8 mouse cellular contexts compared by ENCODE assay signal in genomic region chr11:97801409-97802193, GRCm38 (mm10). TPM values are rescaled to one million over a fixed set of nuclear protein-coding genes. Genes with fewer than 3 reads are reported as not detected.
DNase-seq lines count a peak whose midpoint lies in the region; ATAC-seq and TF ChIP-seq lines count a peak whose summit lies in the region.

No protein-coding gene starts in this region.

- TF ChIP-seq CTCF in spleen, adult 2 months (IDR thresholded peaks at IDR 0.05; ENCODE audit: extremely low read depth, insufficient read depth, insufficient read length, insufficient replicate concordance): no peak

- peak overlapping the region; percentile 71; the same call in 1 of the 2 replicates for H3K4me3 ChIP-seq in spleen, adult 2 months (ENCODE audit: extremely low read depth, insufficient read depth, insufficient read length)
- H3K4me3 ChIP-seq in heart, embryonic 12.5 days: peak overlapping the region; percentile 71

- TF ChIP-seq POLR2A in spleen, adult 2 months (IDR thresholded peaks at IDR 0.05; ENCODE audit: low read depth, low read length): no peak

- no peaks in the 10 kb centered on the region for H3K9me3 ChIP-seq in heart, embryonic 12.5 days (replicated peaks)

- 74% methylated on average over 8 of the region's 8 CpGs for WGBS in spleen, adult 2 months
- 25% methylated on average over 8 of the region's 8 CpGs for WGBS in heart, embryonic 12.5 days

- peak overlapping the region; percentile 87 for H3K9ac ChIP-seq in heart, embryonic 12.5 days

- H3K4me1 ChIP-seq in spleen, adult 2 months (ENCODE audit: control insufficient read depth, insufficient read depth, insufficient read length): peaks cover 21% of the 10 kb centered on the region; the same call in 1 of the 2 replicates
- peaks cover 52% of the 10 kb centered on the region for H3K4me1 ChIP-seq in heart, embryonic 12.5 days (replicated peaks)

- H3K4me2 ChIP-seq in heart, embryonic 12.5 days: peak overlapping the region; percentile 78

- DNase-seq in spleen, adult 2 months (ENCODE audit: low read depth in 1 of 2, low spot score in 2 of 2): no peak
- DNase-seq in spleen, postnatal 36 days (ENCODE audit: low spot score in 2 of 2): no peak
- peak; percentile 66 for DNase-seq in cerebellum, adult 8-10 months
- peak; percentile 80 for DNase-seq in kidney, postnatal 14 days
- peak; percentile 52 to 65 for DNase-seq in lung, postnatal 4 days
- no peak for DNase-seq in ovary, postnatal 14 days (ENCODE audit: low spot score)
- DNase-seq in thymus, postnatal 0 days (ENCODE audit: low spot score): no peak

- no peaks in the 10 kb centered on the region for H3K27me3 ChIP-seq in spleen, adult 2 months (ENCODE audit: control insufficient read depth, insufficient read depth, low read length)
- no peaks in the 10 kb centered on the region for H3K27me3 ChIP-seq in heart, embryonic 12.5 days (replicated peaks)

- no peaks in the 10 kb centered on the region for H3K36me3 ChIP-seq in spleen, adult 2 months (ENCODE audit: control insufficient read depth, insufficient read depth, low read length)
- H3K36me3 ChIP-seq in heart, embryonic 12.5 days: 0 out of 2 replicates have a peak, but pooled peaks cover 2% of the 10 kb centered on the region

- no peak for ATAC-seq in heart, embryonic 12.5 days (ENCODE audit: insufficient number of reproducible peaks, low FRiP score)

- no peak overlapping the region for H3K27ac ChIP-seq in spleen, adult 2 months (ENCODE audit: insufficient read depth, low read length)
- H3K27ac ChIP-seq in heart, embryonic 12.5 days (ENCODE audit: poor library complexity, severe bottlenecking): peak overlapping the region; percentile 81; the same call in 1 of the 2 replicates

RNA-seq across cellular contexts. Expression of gene Lasp1, which starts 2.8 kb away (rescaled TPM):
- 69.4 and 75.2 TPM in 2 replicates for polyA plus RNA-seq in spleen, adult 2 months (2012; rRNA removed)
- polyA plus RNA-seq in heart, embryonic 12.5 days (2016; fragmentation: Nextera tagmentation; extraction: Ambion mirVana): 46.9 and 49.5 TPM in 2 replicates
- 98.7 and 108 TPM in 2 replicates for polyA plus RNA-seq in thymus, postnatal 0 days (2015; fragmentation: Nextera tagmentation; extraction: Ambion mirVana)

RNA-seq across cellular contexts. Expression of gene Rpl23, which starts 19.4 kb away (rescaled TPM):
- polyA plus RNA-seq in spleen, adult 2 months (2012; rRNA removed): 96.9 and 98.1 TPM in 2 replicates
- 404 and 410 TPM in 2 replicates for polyA plus RNA-seq in heart, embryonic 12.5 days (2016; fragmentation: Nextera tagmentation; extraction: Ambion mirVana)
- 766 and 768 TPM in 2 replicates for polyA plus RNA-seq in thymus, postnatal 0 days (2015; fragmentation: Nextera tagmentation; extraction: Ambion mirVana)

RNA-seq across cellular contexts. Expression of gene 1700001P01Rik, which starts 25.9 kb away (rescaled TPM):
- not detected in 2 replicates for polyA plus RNA-seq in spleen, adult 2 months (2012; rRNA removed)
- not detected in 2 replicates for polyA plus RNA-seq in heart, embryonic 12.5 days (2016; fragmentation: Nextera tagmentation; extraction: Ambion mirVana)
- 0.44 TPM in 1 of 2 replicates, not detected in the other for polyA plus RNA-seq in thymus, postnatal 0 days (2015; fragmentation: Nextera tagmentation; extraction: Ambion mirVana)

RNA-seq across cellular contexts. Expression of gene Cwc25, which starts 35.2 kb away (rescaled TPM):
- polyA plus RNA-seq in spleen, adult 2 months (2012; rRNA removed): 6.7 TPM in 2 replicates
- 10.9 and 11.4 TPM in 2 replicates for polyA plus RNA-seq in heart, embryonic 12.5 days (2016; fragmentation: Nextera tagmentation; extraction: Ambion mirVana)
- 17.7 and 18.5 TPM in 2 replicates for polyA plus RNA-seq in thymus, postnatal 0 days (2015; fragmentation: Nextera tagmentation; extraction: Ambion mirVana)

RNA-seq across cellular contexts. Expression of gene B230217C12Rik, which starts 39.0 kb away (rescaled TPM):
- 1.8 and 3.1 TPM in 2 replicates for polyA plus RNA-seq in spleen, adult 2 months (2012; rRNA removed)
- polyA plus RNA-seq in heart, embryonic 12.5 days (2016; fragmentation: Nextera tagmentation; extraction: Ambion mirVana): 6.9 and 7.4 TPM in 2 replicates
- 4.5 and 5.0 TPM in 2 replicates for polyA plus RNA-seq in thymus, postnatal 0 days (2015; fragmentation: Nextera tagmentation; extraction: Ambion mirVana)

Comparison
In these comparisons a context has a peak if more than half of its experiments do, and no peak if none do; other contexts are left out.
1. DNase-seq: peak in cerebellum, adult 8-10 months (single experiment), kidney, postnatal 14 days (single experiment) and lung, postnatal 4 days (2 of 2); none in spleen, adult 2 months (0 of 2), spleen, postnatal 36 days (0 of 2), ovary, postnatal 14 days (single experiment) and thymus, postnatal 0 days (single experiment).